Mouse (Mus musculus): ENCODE measurements at regions not wholly inside any gene's neighbourhood (a gene's known extent, or its start where the extent isn't known, plus 50 kb on each side); places are given as distances from the start of the nearest gene placed in this dataset.

- DNase-seq, result no peak
Measured at GRCm38 (mm10) chr8:8745615-8746285, 55.4 kb upstream of the Arglu1 start.
